Mouse (Mus musculus) ovary, postnatal 10 days (tissue): ENCODE data around the gene Lrrc36.

Experiments used
- DNase-seq: peaks from one replicate; pipeline ENCODE4 v3.0.0; 2022; ENCODE audit warnings: low spot score

The Lrrc36 gene

DNA sequence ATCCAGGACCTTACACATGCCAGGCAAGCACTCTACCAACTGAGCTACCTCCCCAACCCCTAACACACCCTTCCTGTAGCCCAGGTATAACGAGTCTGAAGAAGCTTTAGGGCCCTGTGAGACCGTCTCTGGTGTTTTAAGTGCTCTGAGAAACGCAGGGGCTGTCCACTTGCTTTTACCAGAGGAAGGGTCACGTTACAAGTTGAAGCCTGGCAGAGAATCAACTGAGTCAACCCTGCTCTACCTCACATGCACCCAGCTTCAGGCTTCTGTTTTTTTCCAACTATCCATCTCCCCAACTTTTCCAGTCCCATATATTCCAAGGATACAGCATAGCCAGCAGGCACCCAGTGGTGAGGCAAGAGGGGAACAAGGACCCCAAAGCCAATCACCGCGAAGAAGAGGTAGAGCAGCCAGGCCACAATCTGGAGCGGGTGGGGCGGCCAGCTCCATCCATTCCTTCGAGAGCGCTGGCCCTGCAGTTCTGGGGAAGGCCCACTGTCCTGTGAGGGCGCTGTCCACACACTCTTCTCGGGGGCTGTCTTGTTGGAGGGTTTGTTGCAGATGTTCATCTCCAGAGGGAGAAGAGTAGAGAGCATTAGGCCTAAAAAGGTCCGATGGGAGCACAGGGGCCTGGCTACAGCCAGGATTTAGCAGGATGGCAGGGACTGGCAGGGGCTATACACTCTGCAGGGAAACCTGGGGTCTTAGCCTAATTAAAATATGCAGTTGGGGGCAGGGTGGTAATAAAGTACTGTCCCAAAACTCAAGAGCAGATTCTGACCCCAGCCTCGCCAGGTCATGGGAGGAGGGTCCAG lies 70.0 kb downstream of the Lrrc36 start:
- DNase-seq: no peak

DNA sequence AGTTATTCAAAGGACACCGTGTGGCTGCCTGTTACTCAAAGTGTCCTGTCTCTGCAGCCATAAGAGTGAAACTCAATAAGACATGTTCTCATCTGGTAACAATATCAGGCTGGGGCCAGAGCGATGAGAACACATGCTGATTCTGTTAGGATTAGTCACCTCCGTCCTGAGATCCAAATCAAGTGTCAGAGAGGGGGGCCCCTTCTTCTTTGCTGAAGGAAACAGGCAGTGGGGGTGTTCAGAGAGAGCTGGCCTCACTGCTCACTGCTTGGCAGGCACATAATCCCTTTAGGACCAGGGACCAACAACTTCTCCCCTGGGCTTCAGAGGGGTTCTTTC lies 70.6 kb downstream of the Lrrc36 start:
- DNase-seq: no peak

DNA sequence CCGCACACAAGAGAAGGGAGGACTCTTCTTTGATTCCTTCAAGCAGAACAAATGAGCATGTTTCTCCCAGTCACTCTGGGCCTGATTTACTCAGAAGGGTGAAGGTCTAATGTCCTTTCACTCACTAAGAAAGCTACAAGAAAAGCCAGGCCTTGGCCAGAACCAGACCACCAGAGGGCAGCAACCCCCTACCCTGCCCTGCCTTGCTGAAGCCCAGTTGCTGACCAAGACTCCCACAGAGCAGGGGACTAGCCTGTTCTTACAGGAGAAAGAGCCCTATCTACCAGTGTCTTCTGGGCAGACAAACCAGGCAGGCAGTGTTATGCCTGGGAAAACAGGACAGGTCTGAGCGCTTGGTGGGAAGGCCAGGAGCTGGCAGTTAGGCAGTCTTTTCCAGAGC lies 71.0 kb downstream of the Lrrc36 start:
- no peak for DNase-seq

DNA sequence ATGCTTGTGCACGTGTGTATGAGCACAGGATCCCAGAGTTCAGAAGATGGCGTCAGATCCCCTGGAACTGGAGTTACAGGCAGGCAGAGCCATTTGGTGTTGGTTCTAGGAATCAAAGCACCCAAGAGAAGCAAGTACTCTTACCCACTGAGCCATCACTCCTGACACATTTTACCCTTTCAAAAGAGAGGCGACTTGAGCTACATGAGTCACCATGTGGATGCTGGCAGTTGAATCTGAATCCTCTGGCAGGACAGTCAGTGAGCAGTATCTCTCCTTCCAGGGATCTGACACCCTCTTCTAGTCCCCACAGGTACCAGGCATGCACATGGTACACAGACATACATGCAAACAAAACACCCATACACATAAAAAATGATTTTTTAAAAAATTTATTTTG lies 74.7 kb downstream of the Lrrc36 start:
- no peak for DNase-seq

DNA sequence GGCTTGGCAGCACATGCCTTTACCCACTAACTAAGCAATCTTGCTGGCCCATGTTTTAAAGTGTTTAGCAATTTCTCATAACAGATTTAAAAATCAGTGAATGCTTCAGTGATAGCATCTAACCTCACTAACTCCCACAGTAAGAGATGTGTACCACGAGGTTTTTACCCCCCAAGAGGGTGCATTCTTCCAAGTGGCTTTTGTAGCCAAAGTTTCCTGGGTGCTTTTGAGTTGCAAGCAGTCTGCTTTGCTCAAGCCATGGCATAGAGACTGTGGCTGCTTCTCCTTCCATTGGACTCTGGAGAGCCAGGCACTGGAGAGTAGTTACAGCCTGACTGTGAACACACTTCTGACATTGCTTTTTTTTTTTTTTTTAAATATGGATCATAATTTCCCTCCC lies 75.9 kb downstream of the Lrrc36 start:
- DNase-seq: no peak

DNA sequence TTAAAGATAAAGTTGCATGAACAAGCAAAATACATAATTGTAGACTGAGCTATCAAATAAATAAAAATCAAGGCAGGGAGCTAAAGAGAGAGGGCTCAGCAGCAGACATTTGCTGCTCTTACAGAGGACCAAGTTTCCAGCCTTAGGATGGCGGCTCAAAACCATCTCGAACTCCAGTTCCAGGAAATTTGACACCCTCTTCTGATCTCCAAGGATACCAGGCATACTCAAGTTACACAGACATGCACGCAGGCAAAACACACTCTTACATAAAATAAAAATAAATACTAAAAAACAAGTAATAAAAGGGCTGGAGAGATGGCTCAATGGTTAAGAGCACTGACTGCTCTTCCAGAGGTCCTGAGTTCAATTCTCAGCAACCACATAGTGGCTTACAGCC lies 80.1 kb downstream of the Lrrc36 start:
- no peak for DNase-seq

DNA sequence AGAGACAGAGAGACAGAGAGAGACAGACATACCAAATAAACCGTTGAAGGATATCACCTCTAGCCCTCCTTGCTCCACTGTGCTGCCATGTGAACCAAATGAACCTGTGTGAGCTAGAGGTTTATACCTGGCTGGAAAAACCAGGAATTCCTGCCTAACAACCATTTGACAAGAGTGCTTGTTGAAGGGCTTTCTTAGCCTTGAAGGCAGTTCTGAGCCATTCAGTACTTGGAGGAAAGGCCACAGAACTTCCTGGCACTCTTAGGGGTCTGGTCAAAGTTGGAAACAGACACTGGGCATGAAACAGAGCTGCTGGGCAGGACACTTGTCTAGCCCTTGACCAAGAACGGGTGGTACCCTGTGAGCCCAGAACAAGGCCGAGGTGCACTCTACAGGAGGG lies 81.2 kb downstream of the Lrrc36 start:
- DNase-seq: no peak

DNA sequence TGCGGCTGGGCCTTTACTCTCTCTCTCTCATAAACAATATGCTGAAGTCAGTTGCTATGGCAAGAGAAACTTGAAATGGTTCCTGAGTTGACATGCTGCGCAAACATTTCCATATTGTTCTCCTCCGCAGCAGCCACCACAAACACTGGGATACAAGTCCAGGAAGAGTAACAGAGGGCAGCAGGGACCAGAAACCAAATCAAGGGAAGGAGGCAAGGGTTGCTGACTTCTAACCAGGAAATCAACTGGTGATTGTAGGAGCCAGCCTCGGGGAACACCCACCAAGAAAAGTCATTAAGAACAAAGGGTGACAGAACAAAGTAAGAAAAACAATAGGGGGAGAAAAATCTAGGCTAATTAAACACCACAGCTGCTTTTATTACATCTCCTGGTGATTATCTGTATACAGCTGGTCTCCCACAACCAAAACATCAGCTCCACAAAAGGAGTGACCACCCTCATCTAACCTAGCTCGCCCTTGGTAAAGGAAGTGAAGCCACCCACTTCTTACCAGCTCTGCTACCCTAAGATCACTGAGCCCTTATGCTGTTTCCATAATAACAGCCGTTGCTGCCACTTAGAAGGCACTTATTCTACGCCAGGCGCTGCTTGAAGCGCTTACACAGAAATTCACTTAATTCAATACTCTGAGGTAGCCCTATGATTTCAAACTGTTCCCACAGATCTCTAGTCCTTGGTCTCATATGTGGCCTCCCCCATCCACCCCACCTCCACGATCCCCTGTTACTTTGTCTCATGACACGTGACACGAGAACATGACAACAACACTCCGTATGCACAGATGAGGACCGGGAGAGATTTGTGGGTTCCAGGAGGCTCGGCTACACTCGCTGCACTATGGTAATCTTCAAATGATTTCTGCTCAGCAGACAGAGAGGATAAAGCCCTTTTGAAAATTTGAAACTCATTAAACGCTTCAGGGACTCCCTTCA lies 82.3 kb downstream of the Lrrc36 start:
- DNase-seq: no peak

DNA sequence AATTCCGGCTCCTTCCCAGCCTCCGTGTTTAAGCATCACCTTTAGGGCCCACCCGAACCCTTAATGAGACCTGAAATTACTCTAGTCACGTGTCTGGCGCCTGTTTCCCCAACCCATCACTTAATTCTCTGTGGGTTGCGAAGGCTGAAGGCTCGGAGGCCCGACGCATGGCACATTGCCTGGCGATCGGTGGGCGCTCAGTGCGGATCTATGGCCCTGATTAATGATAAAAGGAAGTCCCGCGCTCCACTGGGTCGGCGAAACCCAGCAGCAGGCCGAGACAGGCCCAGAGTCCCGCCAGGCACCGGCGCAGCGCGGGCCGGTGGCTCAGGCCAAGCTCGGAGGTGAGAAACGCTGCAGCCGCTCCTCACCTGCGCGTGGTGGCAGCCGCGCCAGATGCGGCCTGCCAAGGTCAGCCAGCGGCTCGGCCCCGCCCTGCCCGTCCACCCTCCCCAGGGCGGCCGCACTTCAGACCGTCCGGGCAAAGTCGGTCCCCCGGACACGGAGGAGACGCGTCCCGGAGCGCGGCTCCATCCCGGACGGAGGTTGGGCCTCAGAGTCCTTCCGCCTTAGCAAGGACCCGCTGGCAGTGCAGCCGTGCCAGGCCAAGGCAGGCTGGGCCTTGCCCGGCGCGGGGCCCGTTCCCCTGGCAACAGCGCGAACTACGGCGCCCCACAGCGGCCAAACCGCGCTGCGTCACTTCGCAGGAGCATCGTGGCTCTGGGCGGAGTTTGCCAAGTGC lies 83.2 kb downstream of the Lrrc36 start, which contains the start of gene Zdhhc1:
Gene Zdhhc1, minus strand, starts transcription at position 464 of the 742 bp plus-strand sequence.
- peak; percentile 88 for DNase-seq

DNA sequence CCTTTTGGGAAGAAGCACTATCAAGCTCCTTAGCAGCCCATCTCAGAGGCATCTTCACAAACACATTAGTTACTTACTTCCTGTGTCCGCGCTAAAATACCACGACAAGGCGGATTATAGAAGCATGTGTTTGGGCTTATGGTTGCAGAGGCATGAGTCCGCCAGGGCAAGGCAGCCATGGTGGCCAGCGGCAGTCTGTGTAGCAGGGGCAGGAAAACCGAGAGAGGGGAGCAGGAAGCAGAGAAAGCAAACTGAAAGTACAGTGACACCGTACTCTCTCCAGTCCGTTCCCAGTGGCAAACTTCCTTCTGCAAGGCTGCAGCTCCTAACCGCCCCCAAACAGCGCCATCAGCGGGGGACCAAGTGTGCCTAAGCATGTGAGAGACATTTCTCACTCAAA lies 86.4 kb downstream of the Lrrc36 start:
- no peak for DNase-seq

DNA sequence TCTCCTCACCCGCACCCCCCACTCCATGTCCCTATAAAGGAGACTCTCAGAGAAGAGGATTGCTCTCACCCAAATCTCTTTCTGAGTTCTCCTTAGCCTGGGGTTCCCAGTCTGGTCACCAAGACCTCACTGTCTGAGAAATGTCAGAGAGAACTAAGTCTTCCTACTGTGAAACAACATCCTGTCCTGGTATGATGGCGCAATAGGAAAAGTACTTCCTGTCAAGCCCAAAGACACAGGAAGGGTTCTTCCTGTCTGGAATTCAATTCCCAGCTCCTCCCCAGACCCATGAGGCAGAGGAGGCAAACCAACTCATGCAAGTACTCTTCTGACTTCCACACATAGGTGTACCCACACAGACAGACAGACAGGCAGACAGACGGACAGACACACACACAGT lies 91.2 kb downstream of the Lrrc36 start:
- no peak for DNase-seq

DNA sequence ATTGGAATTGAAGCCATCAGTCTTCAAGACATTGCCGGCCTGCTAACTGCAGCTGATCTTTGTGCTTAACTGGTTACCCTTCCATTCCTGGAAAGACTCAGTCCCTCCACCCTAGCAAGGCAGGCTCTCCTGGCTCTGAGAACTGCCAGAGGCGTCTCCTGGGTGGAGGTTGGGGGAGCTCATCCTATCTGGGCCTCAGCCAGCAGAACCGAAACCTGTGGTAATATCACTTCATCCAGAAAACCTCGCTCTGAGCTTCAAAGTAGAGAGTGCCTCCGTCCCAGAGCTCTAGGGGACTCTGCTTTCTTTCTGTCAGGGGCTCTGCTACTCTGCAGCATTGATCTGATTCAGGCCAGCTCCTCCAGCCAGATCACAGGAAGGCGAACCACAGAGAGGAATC lies 93.6 kb downstream of the Lrrc36 start:
- no peak for DNase-seq

DNA sequence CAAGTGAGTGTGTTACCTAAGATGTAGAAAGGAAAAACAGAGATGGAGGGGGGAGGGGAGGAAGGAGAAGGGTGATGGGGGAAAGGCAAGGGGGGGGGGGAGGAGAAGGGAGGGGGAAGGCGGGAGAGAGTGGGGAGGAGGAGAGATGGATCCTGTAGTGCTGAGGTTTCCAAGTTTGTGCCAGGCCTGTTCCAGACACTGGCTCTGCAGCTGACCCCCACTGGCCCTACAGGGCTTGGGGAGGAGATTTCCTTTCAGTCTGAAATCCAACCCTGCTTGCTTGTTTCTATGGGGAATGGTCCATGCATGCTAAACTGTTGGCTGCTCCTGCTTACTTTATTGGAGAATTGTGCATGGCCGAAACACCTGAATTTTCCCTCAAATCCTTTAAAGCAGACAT lies 95.4 kb downstream of the Lrrc36 start:
- no peak for DNase-seq

DNA sequence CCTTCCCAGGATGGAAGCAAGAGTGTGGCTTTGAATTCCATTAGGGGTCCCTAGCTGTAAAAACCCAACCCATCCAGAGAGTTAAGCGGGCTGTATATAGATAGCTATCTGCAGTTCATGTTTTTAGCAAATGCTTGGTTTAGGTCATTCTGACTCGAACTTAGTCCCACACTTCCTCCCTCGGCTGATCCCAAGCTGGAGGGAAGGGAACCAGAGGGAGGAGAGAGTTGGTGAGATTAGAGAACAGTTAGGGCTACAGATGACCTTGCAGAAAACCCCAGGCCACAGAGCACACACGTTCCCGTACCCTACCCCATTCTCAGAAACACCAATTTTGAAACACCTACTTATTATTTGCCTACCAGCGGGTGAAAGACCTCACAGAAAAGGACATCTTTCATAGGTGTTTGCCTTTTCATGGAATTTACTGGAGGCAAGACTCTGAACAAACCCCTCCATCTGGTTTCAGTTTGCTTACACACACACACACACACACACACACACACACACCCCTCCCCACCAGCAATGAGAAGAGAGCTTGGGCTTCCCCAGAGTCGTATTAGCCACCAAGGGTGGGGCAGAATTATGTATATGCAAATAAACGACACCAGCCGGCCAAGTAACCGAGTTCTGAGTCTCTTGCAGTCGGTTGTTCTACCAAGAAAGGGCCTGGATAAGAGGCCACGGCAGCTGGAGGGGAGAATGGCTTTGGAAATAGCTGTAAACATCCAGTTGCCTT lies 96.8 kb downstream of the Lrrc36 start:
- DNase-seq: no peak
